Mouse (Mus musculus) cerebellum, postnatal 25 days (tissue): ENCODE data around the gene Notum.
"Not testable (repeated sequence)": the region's sequence is repeated elsewhere in the genome, so short reads cannot be mapped to it uniquely, and the experiment has no call there.

ENCODE experiments used
- DNase-seq, 2 experiments: peaks; one replicate each; pipeline ENCODE4 v3.0.0; 2021; ENCODE audit warnings: mixed read lengths in 2 of 2

Notum gene

GRCm38 (mm10) chr11:120661076-120661460 lies at the start of gene Notum:
Notum (minus strand) TSS chr11:120661175.
- DNase-seq, result no peak

- no peak for DNase-seq
These were observed 49.7 kb upstream of the Notum start for GRCm38 (mm10) chr11:120710672-120711071.

GRCm38 (mm10) chr11:120709551-120709950 lies 48.6 kb upstream of the Notum start:
- DNase-seq, result no peak

- DNase-seq, result no peak
These were observed 47.0 kb upstream of the Notum start for GRCm38 (mm10) chr11:120707969-120708368.

- no peak for DNase-seq
These were observed 46.2 kb upstream of the Notum start for GRCm38 (mm10) chr11:120707225-120707624.

GRCm38 (mm10) chr11:120706120-120706519 lies 45.1 kb upstream of the Notum start:
- no peak for DNase-seq

- no peak for DNase-seq
These were observed 43.7 kb upstream of the Notum start for GRCm38 (mm10) chr11:120704486-120705325.

- no peak for DNase-seq
These were observed 42.9 kb upstream of the Notum start for GRCm38 (mm10) chr11:120703696-120704454.

- DNase-seq, result no peak
These were observed 36.8 kb upstream of the Notum start for GRCm38 (mm10) chr11:120697741-120698140.

GRCm38 (mm10) chr11:120696568-120696967 lies 35.6 kb upstream of the Notum start:
- DNase-seq, result no peak

GRCm38 (mm10) chr11:120695641-120696040 lies 34.7 kb upstream of the Notum start:
- DNase-seq, result no peak

GRCm38 (mm10) chr11:120695184-120695583 lies 34.2 kb upstream of the Notum start:
- no peak for DNase-seq

GRCm38 (mm10) chr11:120693461-120693860 lies 32.5 kb upstream of the Notum start:
- no peak for DNase-seq

GRCm38 (mm10) chr11:120692471-120693011 lies 31.6 kb upstream of the Notum start:
- DNase-seq, result peak in 1 of 2 experiments; percentile 31

GRCm38 (mm10) chr11:120689365-120689764 lies 28.4 kb upstream of the Notum start:
- no peak for DNase-seq

GRCm38 (mm10) chr11:120686650-120687272 lies 25.8 kb upstream of the Notum start:
- no peak for DNase-seq

GRCm38 (mm10) chr11:120684660-120685059 lies 23.7 kb upstream of the Notum start:
- DNase-seq, result no peak

- DNase-seq, result no peak
These were observed 23.1 kb upstream of the Notum start for GRCm38 (mm10) chr11:120684086-120684485.

GRCm38 (mm10) chr11:120683536-120683935 lies 22.6 kb upstream of the Notum start:
- no peak for DNase-seq

- no peak for DNase-seq
These were observed 21.7 kb upstream of the Notum start for GRCm38 (mm10) chr11:120682683-120683082.

GRCm38 (mm10) chr11:120679909-120680308 lies 18.9 kb upstream of the Notum start:
- DNase-seq, result peak in 1 of 2 experiments; percentile 36

- no peak for DNase-seq
These were observed 16.0 kb upstream of the Notum start for GRCm38 (mm10) chr11:120676951-120677350.

- DNase-seq, result not testable (repeated sequence)
These were observed 14.9 kb upstream of the Notum start for GRCm38 (mm10) chr11:120675875-120676274.
